Mouse (Mus musculus) common myeloid progenitor, adult 5-6 weeks (primary cell): ENCODE data around the gene Arhgap4. TPM values are rescaled to one million over a fixed set of nuclear protein-coding genes. Genes with fewer than 3 reads are reported as not detected.

Experiments used
- ATAC-seq: replicated peaks from 2 replicates; pipeline ENCODE4 v1.8.0; 2016; ENCODE audit warnings: low read depth, mild to moderate bottlenecking, moderate TSS enrichment, inconsistent platforms; ENCODE audit not compliant: poor library complexity, severe bottlenecking
- total RNA-seq: library from RNA; stranded (forward); fragments of 200-1000, 187-1606 nt; gene quantifications from 2 replicates; pipeline ENCODE4 v1.2.3, GENCODE M21; 2017

The Arhgap4 gene
- total RNA-seq, 1 experiment from 2014 or later: 22.7 TPM

GRCm38 (mm10) chrX:73918631-73919030 lies 3.0 kb downstream of the Arhgap4 start:
- no peak for ATAC-seq

- no peak for ATAC-seq
These were observed 4.7 kb downstream of the Arhgap4 start for GRCm38 (mm10) chrX:73916945-73917344.

GRCm38 (mm10) chrX:73914827-73915703 lies 6.6 kb downstream of the Arhgap4 start:
- peak; percentile 92 for ATAC-seq

- ATAC-seq: peak; percentile 59
These were observed 10.1 kb downstream of the Arhgap4 start for GRCm38 (mm10) chrX:73911588-73911987.

- ATAC-seq: peak; percentile 9; the same call in 1 of the 2 replicates
These were observed 10.5 kb downstream of the Arhgap4 start for GRCm38 (mm10) chrX:73911156-73911555.

GRCm38 (mm10) chrX:73910451-73910850 lies 11.2 kb downstream of the Arhgap4 start:
- no peak for ATAC-seq

GRCm38 (mm10) chrX:73910049-73910448 lies 11.6 kb downstream of the Arhgap4 start:
- no peak for ATAC-seq

- peak; percentile 69; the same call in 1 of the 2 replicates for ATAC-seq
These were observed 23.7 kb downstream of the Arhgap4 start for GRCm38 (mm10) chrX:73897959-73898358.

- 0 out of 2 replicates have a peak, but pooled peaks have one; percentile 39 for ATAC-seq
These were observed 26.0 kb downstream of the Arhgap4 start, which contains the start of gene L1cam for GRCm38 (mm10) chrX:73895719-73896118. Gene L1cam, minus strand, starts transcription at chrX:73896105.

- ATAC-seq: no peak
These were observed 28.8 kb downstream of the Arhgap4 start for GRCm38 (mm10) chrX:73892833-73893232.

GRCm38 (mm10) chrX:73891551-73892152 lies 30.0 kb downstream of the Arhgap4 start, which contains the start of gene Avpr2:
Gene Avpr2, plus strand, starts transcription at chrX:73892102.
- no peak for ATAC-seq

- ATAC-seq: no peak
These were observed 40.2 kb downstream of the Arhgap4 start for GRCm38 (mm10) chrX:73881463-73881862.

GRCm38 (mm10) chrX:73881036-73881427 lies 40.6 kb downstream of the Arhgap4 start:
- ATAC-seq: 0 out of 2 replicates have a peak, but pooled peaks have one; percentile 15

GRCm38 (mm10) chrX:73880194-73881035 lies 41.3 kb downstream of the Arhgap4 start:
- peak; percentile 77 for ATAC-seq

- ATAC-seq: peak; percentile 75
These were observed 44.7 kb downstream of the Arhgap4 start for GRCm38 (mm10) chrX:73877014-73877413.

GRCm38 (mm10) chrX:73875881-73876280 lies 45.8 kb downstream of the Arhgap4 start:
- no peak for ATAC-seq

GRCm38 (mm10) chrX:73871956-73872355 lies 49.7 kb downstream of the Arhgap4 start:
- ATAC-seq: no peak

GRCm38 (mm10) chrX:73871474-73871873 lies 50.2 kb downstream of the Arhgap4 start:
- no peak for ATAC-seq

- ATAC-seq: peak; percentile 84
These were observed 52.3 kb downstream of the Arhgap4 start for GRCm38 (mm10) chrX:73869334-73869733.

GRCm38 (mm10) chrX:73867852-73868251 lies 53.8 kb downstream of the Arhgap4 start:
- ATAC-seq: no peak
